Mouse (Mus musculus) embryonic fibroblast, embryonic 13.5 days (primary cell): ENCODE measurements around the gene Tra2a. TPM values are rescaled to one million over a fixed set of nuclear protein-coding genes. Genes with fewer than 3 reads are reported as not detected.
A peak's percentile ranks its signal among the peaks of the same experiment; 100 is the strongest.

Source experiments
- H3K27ac ChIP-seq: 2 replicates; pipeline ENCODE4 v1.5.1; 2012; ENCODE audit warnings: low read length, control low read depth, inconsistent platforms; ENCODE audit not compliant: insufficient read depth
- H3K4me1 ChIP-seq: 2 replicates; pipeline ENCODE4 v1.6.1; 2011; ENCODE audit warnings: low read length; ENCODE audit not compliant: control insufficient read depth, insufficient read depth
- H3K4me3 ChIP-seq: 2 replicates; pipeline ENCODE4 v1.5.1; 2011; ENCODE audit warnings: mild to moderate bottlenecking, control low read depth, low read length; ENCODE audit not compliant: insufficient read depth
- CTCF ChIP-seq: IDR thresholded peaks from 2 replicates; pipeline ENCODE4 v1.5.1; 2011; ENCODE audit warnings: mild to moderate bottlenecking, control low read depth, low read length, moderate library complexity, borderline replicate concordance; ENCODE audit not compliant: insufficient read depth
- POLR2A ChIP-seq: IDR thresholded peaks from 2 replicates; pipeline ENCODE4 v1.6.1; 2011; ENCODE audit warnings: low read depth, mild to moderate bottlenecking, control low read depth, low read length, moderate library complexity
- polyA plus RNA-seq: library from polyadenylated mRNA; stranded (reverse); fragments of >200 nt; gene quantifications from 2 replicates; pipeline ENCODE4 v1.2.4, GENCODE M21; 2011; ENCODE audit warnings: low read depth; ENCODE audit not compliant: missing spikeins, insufficient read length

Tra2a gene
- polyA plus RNA-seq, 1 experiment = 162 TPM

GRCm38 (mm10) chr6:49242331-49242730 lies 21.5 kb downstream of the Tra2a start:
- Histone ChIP-seq H3K4me1 (no peaks in the 10 kb centered on the region), H3K4me3 (no peak overlapping the region), H3K27ac (no peak overlapping the region)
- TF ChIP-seq POLR2A (no peak), CTCF (no peak)

- Histone ChIP-seq H3K27ac (no peak overlapping the region), H3K4me3 (no peak overlapping the region), H3K4me1 (no peaks in the 10 kb centered on the region)
- no peak for TF ChIP-seq CTCF
- TF ChIP-seq POLR2A = no peak
Measured at GRCm38 (mm10) chr6:49241562-49241961, 22.3 kb downstream of the Tra2a start.

DNA sequence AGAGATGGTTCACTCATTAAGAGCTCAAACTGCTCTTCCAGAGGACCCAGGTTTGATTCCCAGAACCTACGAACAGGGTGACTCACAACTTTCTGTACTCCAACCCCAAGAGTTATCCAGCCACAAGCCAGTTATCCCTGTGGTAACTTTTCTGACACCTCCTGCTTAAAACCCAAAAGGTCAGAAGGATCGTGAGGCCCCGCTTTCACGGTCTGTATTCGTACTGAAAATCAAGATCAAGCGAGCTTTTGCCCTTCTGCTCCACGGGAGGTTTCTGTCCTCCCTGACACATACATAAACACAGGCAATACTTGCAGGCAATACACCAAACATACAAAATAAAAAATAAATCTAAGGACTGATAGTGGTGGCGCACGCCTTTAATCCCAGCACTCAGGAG lies 27.5 kb downstream of the Tra2a start:
- H3K27ac ChIP-seq = no peak overlapping the region
- no peaks in the 10 kb centered on the region for H3K4me1 ChIP-seq
- no peak for TF ChIP-seq CTCF
- H3K4me3 ChIP-seq = no peak overlapping the region

- no peak overlapping the region for H3K4me3 ChIP-seq
- H3K27ac ChIP-seq = no peak overlapping the region
- no peaks in the 10 kb centered on the region for H3K4me1 ChIP-seq
- TF ChIP-seq CTCF = no peak
- TF ChIP-seq POLR2A = no peak
Measured at GRCm38 (mm10) chr6:49233356-49233755, 30.5 kb downstream of the Tra2a start.

DNA sequence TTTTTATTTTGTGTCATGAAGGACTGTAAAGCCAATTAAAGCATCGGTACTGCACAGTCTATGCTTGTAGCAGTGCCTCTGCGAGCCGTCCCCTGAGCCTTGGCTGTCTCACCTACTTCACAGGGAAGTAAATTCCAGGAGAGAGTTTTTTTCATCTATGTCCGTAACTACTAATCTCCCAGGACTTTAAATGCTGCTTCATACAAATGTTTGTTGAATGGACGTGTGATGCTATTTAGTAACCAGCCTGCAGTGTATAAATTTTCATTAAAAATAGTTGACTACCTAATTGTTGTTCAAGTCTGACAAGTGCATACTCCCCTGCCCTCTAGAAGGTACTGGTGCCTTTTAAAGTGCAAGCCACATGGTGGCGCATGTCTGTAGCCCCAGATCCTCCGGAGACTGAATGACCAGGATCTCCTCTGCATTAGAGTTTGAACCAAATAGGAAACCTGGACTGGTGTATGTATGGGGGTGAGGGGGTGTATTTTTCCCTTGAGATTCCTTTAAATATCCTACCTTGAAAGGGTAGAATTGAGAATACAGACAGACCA lies 35.6 kb downstream of the Tra2a start:
- Histone ChIP-seq H3K4me3 (no peak overlapping the region), H3K4me1 (no peaks in the 10 kb centered on the region), H3K27ac (no peak overlapping the region)
- peak; percentile 47; the same call in 1 of the 2 replicates for TF ChIP-seq CTCF
- no peak for TF ChIP-seq POLR2A

DNA sequence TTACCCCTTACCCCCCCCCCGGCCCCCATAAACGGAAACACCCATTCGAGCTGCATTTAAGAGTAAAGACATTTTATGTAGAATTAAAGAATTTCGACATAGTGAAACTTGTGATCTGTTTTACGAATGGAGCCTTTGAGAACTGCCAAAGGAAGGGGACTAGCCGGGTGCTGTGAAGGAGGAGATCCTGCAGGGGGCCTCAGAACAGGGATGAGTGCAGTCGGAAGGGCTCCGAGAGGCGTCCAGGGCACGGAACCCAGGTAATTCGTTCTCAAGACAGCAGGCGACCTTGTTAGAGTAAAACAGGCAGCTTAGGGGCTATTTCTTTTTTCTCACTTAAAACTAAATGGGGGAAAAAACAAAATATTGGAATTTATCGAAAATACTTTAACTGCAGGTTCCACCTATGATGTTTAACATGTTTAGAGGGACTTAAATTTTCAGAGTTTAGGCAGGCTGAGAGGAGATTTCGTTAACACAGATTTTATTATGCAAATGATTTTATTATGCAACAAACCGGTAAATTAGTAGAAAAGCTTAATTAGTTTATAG lies 36.6 kb downstream of the Tra2a start:
- Histone ChIP-seq H3K4me3 (no peak overlapping the region), H3K4me1 (no peaks in the 10 kb centered on the region), H3K27ac (no peak overlapping the region)
- peak; percentile 23; the same call in 1 of the 2 replicates for TF ChIP-seq CTCF
- TF ChIP-seq POLR2A = no peak

- Histone ChIP-seq H3K4me1 (no peaks in the 10 kb centered on the region), H3K4me3 (no peak overlapping the region), H3K27ac (no peak overlapping the region)
- no peak for TF ChIP-seq POLR2A
- no peak for TF ChIP-seq CTCF
Measured at GRCm38 (mm10) chr6:49225728-49226123, 38.1 kb downstream of the Tra2a start.

DNA sequence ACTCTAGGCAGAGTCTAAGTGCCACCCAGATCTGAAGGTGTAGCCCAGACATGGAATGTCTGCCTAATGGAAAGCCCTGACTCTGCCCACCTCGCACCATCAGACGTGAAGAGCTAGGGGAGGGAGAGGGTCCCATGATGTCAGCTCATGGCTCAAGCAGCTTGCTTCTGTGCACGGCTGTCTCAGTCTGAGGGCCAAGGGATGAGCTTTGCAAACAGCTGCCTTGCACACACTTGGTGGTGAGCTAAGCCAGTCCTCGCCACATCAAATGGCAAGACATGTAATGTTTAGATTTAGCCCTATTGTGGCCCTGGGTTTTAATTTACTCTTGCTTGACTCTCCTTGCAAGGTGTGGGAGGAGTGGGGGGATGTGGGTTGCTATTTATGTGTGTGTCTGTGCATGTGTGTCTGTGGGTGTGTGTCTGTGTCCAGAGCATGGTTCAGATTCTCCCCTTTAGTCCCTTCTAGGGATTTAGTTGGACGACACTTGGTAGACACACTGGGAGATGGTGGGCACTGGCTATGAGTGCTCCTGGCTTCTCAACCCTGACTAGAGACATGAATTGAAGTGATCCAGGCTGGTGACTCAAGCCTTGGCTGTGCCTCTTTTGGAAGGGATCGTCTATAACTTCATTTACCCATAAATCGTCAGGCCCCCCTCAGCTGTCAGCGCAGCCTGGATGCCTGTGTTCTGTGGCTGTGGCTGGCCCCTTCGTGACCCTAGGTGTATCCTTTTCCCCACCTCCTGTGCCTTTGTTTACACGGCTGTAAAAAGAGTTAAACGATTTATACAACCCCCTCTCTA lies 38.7 kb downstream of the Tra2a start:
- no peaks in the 10 kb centered on the region for H3K4me1 ChIP-seq
- no peak overlapping the region for H3K4me3 ChIP-seq
- H3K27ac ChIP-seq = no peak overlapping the region
- no peak for TF ChIP-seq POLR2A
- no peak for TF ChIP-seq CTCF

DNA sequence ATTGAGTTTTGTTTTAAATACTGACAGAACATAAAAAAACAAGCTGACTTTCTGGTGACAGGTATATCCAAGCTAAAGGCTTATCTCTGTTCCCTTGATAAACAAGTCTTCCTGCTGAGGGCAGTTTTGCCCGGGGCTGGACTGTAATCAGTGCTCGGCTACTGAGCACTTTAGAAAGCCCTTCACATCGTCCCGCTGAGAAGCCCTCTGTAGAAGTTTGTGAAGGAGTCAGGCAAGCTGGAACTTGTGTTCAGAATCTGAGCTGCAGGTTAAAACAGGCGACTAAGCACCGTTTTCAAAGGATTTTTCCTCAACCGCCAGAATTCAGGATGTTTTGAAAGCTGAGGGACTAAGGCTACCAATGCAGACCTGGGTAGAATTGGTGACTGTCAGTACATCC lies 41.9 kb downstream of the Tra2a start:
- H3K27ac ChIP-seq = no peak overlapping the region
- H3K4me3 ChIP-seq = no peak overlapping the region
- no peak for TF ChIP-seq CTCF
- no peaks in the 10 kb centered on the region for H3K4me1 ChIP-seq

GRCm38 (mm10) chr6:49219920-49220604 lies 43.8 kb downstream of the Tra2a start:
- Histone ChIP-seq H3K4me1 (no peaks in the 10 kb centered on the region), H3K27ac (no peak overlapping the region), H3K4me3 (no peak overlapping the region)
- TF ChIP-seq POLR2A = no peak
- TF ChIP-seq CTCF = no peak
